Mouse (Mus musculus) testis, adult 2 months (tissue): ENCODE data around the gene Diras2.

Experiments
- CTCF ChIP-seq: fragments of 200-500 bp; IDR thresholded peaks from 2 replicates; pipeline ENCODE4 v1.5.1; 2012; ENCODE audit warnings: low read depth, mild to moderate bottlenecking, inconsistent platforms, low read length, moderate library complexity; ENCODE audit not compliant: control insufficient read depth, insufficient read depth, insufficient replicate concordance
- POLR2A ChIP-seq: fragments of 200-500 bp; IDR thresholded peaks from 2 replicates; pipeline ENCODE4 v1.6.1; 2012; ENCODE audit warnings: low read depth, mild to moderate bottlenecking, inconsistent platforms, low read length, moderate library complexity; ENCODE audit not compliant: control insufficient read depth

DNA sequence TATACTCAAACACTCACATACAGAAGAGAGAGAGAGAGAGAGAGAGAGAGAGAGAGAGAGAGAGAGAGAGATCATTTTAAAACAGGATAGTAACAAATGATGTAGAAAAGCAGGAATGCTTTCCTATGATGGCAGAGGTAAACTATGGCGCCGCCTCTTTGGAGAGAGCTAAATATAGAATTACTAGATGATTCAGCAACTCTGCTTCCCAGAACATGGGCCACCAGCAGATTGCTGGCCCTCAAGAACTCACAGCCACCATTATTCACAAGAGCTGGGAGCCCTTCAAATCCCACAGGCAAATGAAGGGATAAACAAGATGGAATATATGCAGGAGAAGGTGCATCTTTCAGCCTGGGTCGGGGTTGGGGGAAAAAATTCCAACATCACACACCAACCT, 15.0 kb downstream of the Diras2 start:
- TF ChIP-seq CTCF (no peak), POLR2A (no peak)
